Mouse (Mus musculus) myocyte (in vitro differentiated cells): ENCODE data around the gene Brsk1.

Experiments
- CEBPB ChIP-seq: IDR thresholded peaks from 2 replicates; pipeline ENCODE4 v1.6.1; 2011; ENCODE audit warnings: mild to moderate bottlenecking, moderate library complexity; ENCODE audit not compliant: poor library complexity, insufficient read depth, severe bottlenecking
- E2F4 ChIP-seq: IDR thresholded peaks from one replicate; pipeline ENCODE4 v1.6.1; 2011; ENCODE audit warnings: mild to moderate bottlenecking, control low read depth, moderate library complexity; ENCODE audit not compliant: insufficient read depth
- MAX ChIP-seq: IDR thresholded peaks from one replicate; pipeline ENCODE4 v1.6.1; 2011; ENCODE audit warnings: low read depth, mild to moderate bottlenecking, control low read depth
- MYOD1 ChIP-seq, 3 experiments: IDR thresholded peaks; one replicate each; pipeline ENCODE4 v1.6.1; 2011; ENCODE audit warnings: control low read depth in 2 of 3, low read depth in 2 of 3, mild to moderate bottlenecking in 2 of 3, moderate library complexity in 1 of 3; ENCODE audit not compliant: insufficient read length in 2 of 3, control insufficient read depth in 1 of 3
- POLR2A ChIP-seq: IDR thresholded peaks from one replicate; pipeline ENCODE4 v1.6.1; 2011; ENCODE audit warnings: low read depth, mild to moderate bottlenecking, control low read depth, moderate library complexity; ENCODE audit not compliant: insufficient read length
- POLR2AphosphoS2 ChIP-seq: IDR thresholded peaks from one replicate; pipeline ENCODE4 v1.6.1; 2011; ENCODE audit warnings: low read depth, control low read depth; ENCODE audit not compliant: insufficient read length
- SRF ChIP-seq: IDR thresholded peaks from one replicate; pipeline ENCODE4 v1.6.1; 2011; ENCODE audit warnings: low read depth; ENCODE audit not compliant: control insufficient read depth, insufficient read length
- TCF12 ChIP-seq: IDR thresholded peaks from one replicate; pipeline ENCODE4 v1.6.1; 2011; ENCODE audit warnings: mild to moderate bottlenecking, control low read depth; ENCODE audit not compliant: poor library complexity, insufficient read depth, severe bottlenecking
- TCF3 ChIP-seq: IDR thresholded peaks from one replicate; pipeline ENCODE4 v1.6.1; 2011; ENCODE audit warnings: low read depth, control low read depth; ENCODE audit not compliant: insufficient read length
- USF1 ChIP-seq: IDR thresholded peaks from one replicate; pipeline ENCODE4 v1.6.1; 2011; ENCODE audit warnings: low read depth, mild to moderate bottlenecking, control low read depth, moderate library complexity

DNA sequence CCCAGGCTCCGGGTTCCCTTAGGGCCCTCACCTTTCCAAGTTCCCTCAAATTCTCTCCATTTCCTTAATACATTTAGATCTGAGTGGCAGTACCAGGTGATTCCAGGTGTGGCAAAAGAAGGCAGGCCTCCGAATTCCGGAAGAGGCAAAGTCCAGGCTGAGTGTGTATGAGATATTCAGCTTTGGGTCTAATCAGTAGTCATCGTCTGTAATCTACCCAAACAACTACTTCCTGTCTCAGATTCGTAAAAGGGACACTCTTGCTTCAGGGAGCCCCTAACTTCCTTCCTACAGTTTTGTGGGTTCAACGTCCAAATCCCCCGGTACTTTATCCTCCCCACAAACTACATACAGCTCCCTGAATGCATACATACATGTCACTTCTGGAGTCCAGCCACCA lies 34.8 kb downstream of the Brsk1 start, which contains the start of gene Tmem150b:
- TF ChIP-seq POLR2AphosphoS2 (no peak), MAX (no peak), TCF3 (no peak), POLR2A (no peak), CEBPB (no peak), TCF12 (no peak), E2F4 (no peak), USF1 (no peak), SRF (no peak), MYOD1 (IDR thresholded peaks at IDR 0.05; ENCODE audit: control insufficient read depth in 1 of 3, insufficient read length in 2 of 3, low read depth in 2 of 3) (no peak)
